Mouse (Mus musculus): ENCODE measurements at regions not wholly inside any gene's neighbourhood (a gene's known extent, or its start where the extent isn't known, plus 50 kb on each side); places are given as distances from the start of the nearest gene placed in this dataset.

GRCm38 (mm10) chr6:148555651-148556483 is 111.7 kb upstream of the Tmtc1 start:
- Histone ChIP-seq H3K27me3 (no peaks in the 10 kb centered on the region), H3K4me1 (no peaks in the 10 kb centered on the region), H3K4me2 (no peak overlapping the region), H3K27ac (no peak overlapping the region), H3K9me3 (no peaks in the 10 kb centered on the region), H3K4me3 (replicated peaks) (no peak overlapping the region), H3K9ac (no peak overlapping the region), H3K36me3 (replicated peaks) (no peaks in the 10 kb centered on the region)
- 80% methylated on average over 5 of the region's 5 CpGs for WGBS
- ATAC-seq (ENCODE audit: low FRiP score), result no peak

DNA sequence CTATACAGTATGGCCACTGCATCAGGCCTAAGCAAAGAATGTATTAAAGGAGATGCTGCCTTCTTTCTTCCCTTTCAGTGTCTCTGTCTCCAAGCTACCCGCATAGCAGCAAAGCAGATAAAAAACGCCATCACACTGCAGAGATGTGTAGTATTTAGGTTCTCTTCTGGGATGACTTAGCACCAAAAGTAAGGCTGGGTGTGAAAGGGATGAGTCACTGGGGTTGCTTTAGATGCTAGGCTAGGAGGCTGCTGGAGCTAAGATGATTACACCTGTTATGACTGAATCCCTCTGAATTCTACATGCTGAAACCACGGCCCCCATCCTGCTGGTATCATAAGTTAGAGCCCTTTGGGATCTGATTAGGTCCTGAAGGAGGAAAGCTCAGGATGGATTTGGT is 110.3 kb upstream of the Tmtc1 start:
- Histone ChIP-seq H3K4me1 (no peaks in the 10 kb centered on the region), H3K9me3 (no peaks in the 10 kb centered on the region), H3K36me3 (replicated peaks) (no peaks in the 10 kb centered on the region), H3K27me3 (no peaks in the 10 kb centered on the region), H3K9ac (no peak overlapping the region), H3K4me2 (no peak overlapping the region), H3K27ac (no peak overlapping the region), H3K4me3 (replicated peaks) (no peak overlapping the region)
- WGBS, result 96% methylated on average over 3 of the region's 3 CpGs
- ATAC-seq (ENCODE audit: low FRiP score), result no peak

GRCm38 (mm10) chr6:148553616-148554015 is 109.4 kb upstream of the Tmtc1 start:
- 80% methylated on average over 5 of the region's 5 CpGs for WGBS
- no peaks in the 10 kb centered on the region for H3K9me3 ChIP-seq

GRCm38 (mm10) chr6:148551097-148551496 is 106.9 kb upstream of the Tmtc1 start:
- no peak overlapping the region for H3K4me3 ChIP-seq (replicated peaks)
- H3K27me3 ChIP-seq, result no peaks in the 10 kb centered on the region
- no peak overlapping the region for H3K4me2 ChIP-seq
- WGBS, result 74% methylated on average over 3 of the region's 3 CpGs
- no peaks in the 10 kb centered on the region for H3K4me1 ChIP-seq
- no peak overlapping the region for H3K9ac ChIP-seq
- no peaks in the 10 kb centered on the region for H3K9me3 ChIP-seq
- ATAC-seq (ENCODE audit: low FRiP score), result no peak
- no peak overlapping the region for H3K27ac ChIP-seq
- H3K36me3 ChIP-seq (replicated peaks), result no peaks in the 10 kb centered on the region

More at GRCm38 (mm10) chr6:148553616-148554015, 109.4 kb upstream of the Tmtc1 start:
- H3K27me3 ChIP-seq, result no peaks in the 10 kb centered on the region
- no peaks in the 10 kb centered on the region for H3K36me3 ChIP-seq (replicated peaks)
- H3K4me2 ChIP-seq, result no peak overlapping the region
- H3K4me3 ChIP-seq (replicated peaks), result no peak overlapping the region
- no peak for ATAC-seq (ENCODE audit: low FRiP score)
- no peak overlapping the region for H3K9ac ChIP-seq
- H3K4me1 ChIP-seq, result no peaks in the 10 kb centered on the region
- H3K27ac ChIP-seq, result no peak overlapping the region

- 81% methylated on average over 2 of the region's 2 CpGs for WGBS
- Histone ChIP-seq H3K4me1 (no peaks in the 10 kb centered on the region), H3K36me3 (replicated peaks) (no peaks in the 10 kb centered on the region), H3K4me2 (no peak overlapping the region), H3K27me3 (no peaks in the 10 kb centered on the region), H3K4me3 (replicated peaks) (no peak overlapping the region), H3K9me3 (no peaks in the 10 kb centered on the region), H3K27ac (no peak overlapping the region), H3K9ac (no peak overlapping the region)
- no peak for ATAC-seq (ENCODE audit: low FRiP score)
Measured at GRCm38 (mm10) chr6:148548138-148548778, 104.1 kb upstream of the Tmtc1 start.

DNA sequence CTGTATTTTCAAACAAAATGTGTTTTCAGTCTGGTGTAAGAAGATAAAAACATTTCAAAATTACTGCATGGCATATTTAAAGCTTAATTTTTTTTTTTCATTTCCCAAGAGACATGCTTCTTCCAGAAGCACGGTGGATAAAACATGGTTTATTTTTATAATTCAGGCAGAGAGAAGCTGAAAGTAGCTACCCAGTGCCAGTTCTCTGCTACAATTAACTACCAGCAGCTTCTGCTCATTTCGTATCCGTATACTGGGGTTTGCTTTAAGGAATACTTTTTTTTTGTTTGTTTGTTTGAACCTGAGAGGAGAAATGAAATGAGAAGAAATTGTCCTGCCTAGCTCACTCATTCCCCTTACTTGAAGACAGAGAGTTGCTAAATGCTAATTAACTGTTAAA is 98.9 kb upstream of the Tmtc1 start:
- Histone ChIP-seq H3K4me2 (no peak overlapping the region), H3K27me3 (no peaks in the 10 kb centered on the region)
- 85% methylated on average over 3 of the region's 3 CpGs for WGBS

GRCm38 (mm10) chr6:148541981-148542380 is 97.8 kb upstream of the Tmtc1 start:
- H3K27ac ChIP-seq, result no peak overlapping the region
- H3K4me2 ChIP-seq, result no peak overlapping the region
- H3K27me3 ChIP-seq, result no peaks in the 10 kb centered on the region
- 0 out of 2 replicates have a peak, but pooled peaks have one; percentile 14 for ATAC-seq (ENCODE audit: low FRiP score)
- no peaks in the 10 kb centered on the region for H3K36me3 ChIP-seq (replicated peaks)
- H3K4me1 ChIP-seq, result no peaks in the 10 kb centered on the region; the same call in 1 of the 2 replicates
- WGBS, result 82% methylated on average over 2 of the region's 2 CpGs
- H3K9me3 ChIP-seq, result no peaks in the 10 kb centered on the region
- no peak overlapping the region for H3K9ac ChIP-seq
- H3K4me3 ChIP-seq (replicated peaks), result no peak overlapping the region

More for the DNA sequence above, 98.9 kb upstream of the Tmtc1 start:
- H3K4me1 ChIP-seq, result no peaks in the 10 kb centered on the region; the same call in 1 of the 2 replicates
- no peak for ATAC-seq (ENCODE audit: low FRiP score)
- no peak overlapping the region for H3K9ac ChIP-seq
- no peaks in the 10 kb centered on the region for H3K36me3 ChIP-seq (replicated peaks)
- H3K9me3 ChIP-seq, result no peaks in the 10 kb centered on the region
- no peak overlapping the region for H3K4me3 ChIP-seq (replicated peaks)
- no peak overlapping the region for H3K27ac ChIP-seq

DNA sequence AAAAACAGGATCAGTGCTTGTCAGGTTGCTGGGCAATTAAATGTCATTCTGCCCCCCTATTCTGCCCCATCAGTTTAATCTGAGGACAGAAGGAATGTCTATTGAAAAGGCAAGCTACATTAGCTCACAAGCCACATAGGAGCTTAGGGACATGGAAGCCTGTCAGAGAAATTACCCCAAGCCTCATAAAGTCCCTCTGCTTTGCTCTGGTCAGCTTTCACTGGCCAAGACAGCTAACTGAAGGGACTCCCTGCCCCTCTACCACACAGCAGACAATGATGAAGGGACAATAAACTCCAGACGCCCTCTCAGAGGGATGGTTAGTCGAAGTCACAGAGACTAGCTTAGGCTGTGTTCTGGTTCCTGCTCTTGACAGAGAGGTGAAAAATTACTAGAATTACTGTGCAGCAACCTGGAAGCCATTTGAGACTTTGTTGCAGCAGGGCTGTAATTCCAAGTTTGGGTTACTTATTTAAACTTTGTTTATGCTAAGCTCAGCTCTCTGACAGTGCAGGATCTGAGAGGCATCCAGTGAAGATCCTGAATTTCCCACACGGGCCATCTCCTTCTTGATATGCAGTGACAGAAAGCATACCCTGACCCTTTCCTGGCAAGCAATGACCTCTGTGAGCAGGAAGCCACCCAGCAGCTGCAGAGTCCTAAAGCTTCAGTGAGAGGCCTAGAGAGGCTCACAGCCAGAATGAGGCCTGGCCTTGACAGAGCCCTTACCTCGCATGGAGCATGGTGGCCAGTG is 95.2 kb upstream of the Tmtc1 start:
- WGBS, result 60% methylated on average over 4 of the region's 4 CpGs

GRCm38 (mm10) chr6:148534364-148534763 is 90.2 kb upstream of the Tmtc1 start:
- H3K9me3 ChIP-seq, result no peaks in the 10 kb centered on the region
- H3K36me3 ChIP-seq (replicated peaks), result no peaks in the 10 kb centered on the region
- H3K27ac ChIP-seq, result no peak overlapping the region
- H3K9ac ChIP-seq, result no peak overlapping the region
- no peaks in the 10 kb centered on the region for H3K4me1 ChIP-seq
- H3K4me3 ChIP-seq (replicated peaks), result no peak overlapping the region
- ATAC-seq (ENCODE audit: low FRiP score), result no peak
- WGBS, result 88% methylated on average over 4 of the region's 4 CpGs
- H3K27me3 ChIP-seq, result no peaks in the 10 kb centered on the region
- no peak overlapping the region for H3K4me2 ChIP-seq

More for the DNA sequence above, 95.2 kb upstream of the Tmtc1 start:
- H3K4me1 ChIP-seq, result no peaks in the 10 kb centered on the region; the same call in 1 of the 2 replicates
- no peaks in the 10 kb centered on the region for H3K9me3 ChIP-seq
- ATAC-seq (ENCODE audit: low FRiP score), result no peak
- H3K9ac ChIP-seq, result no peak overlapping the region
- no peak overlapping the region for H3K4me2 ChIP-seq
- no peak overlapping the region for H3K27ac ChIP-seq
- H3K36me3 ChIP-seq (replicated peaks), result no peaks in the 10 kb centered on the region
- H3K4me3 ChIP-seq (replicated peaks), result no peak overlapping the region
- no peaks in the 10 kb centered on the region for H3K27me3 ChIP-seq

- no peak for ATAC-seq (ENCODE audit: low FRiP score)
- WGBS, result 93% methylated on average over 1 of the region's 1 CpGs
Measured at GRCm38 (mm10) chr6:148531068-148531467, 86.9 kb upstream of the Tmtc1 start.

DNA sequence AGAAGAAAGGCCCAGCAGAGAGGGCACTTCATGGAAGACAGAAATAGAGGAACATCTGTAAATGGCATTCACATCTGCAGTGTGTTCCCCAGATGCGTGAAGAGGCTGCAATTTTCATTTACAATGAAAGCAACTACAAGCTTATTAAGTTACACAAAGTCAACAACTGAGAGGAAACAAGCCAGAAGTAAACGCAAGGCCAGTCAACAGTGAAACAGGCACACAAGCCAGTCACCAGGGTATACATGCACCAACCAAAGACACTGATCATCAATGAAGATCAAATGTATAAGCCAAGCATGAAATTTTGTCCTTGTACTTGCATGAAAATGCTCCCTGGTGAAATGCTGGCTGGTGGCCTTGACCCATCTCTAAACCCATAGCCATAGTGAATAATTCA is 84.4 kb upstream of the Tmtc1 start:
- Histone ChIP-seq H3K9me3 (no peaks in the 10 kb centered on the region), H3K4me3 (replicated peaks) (no peak overlapping the region), H3K9ac (no peak overlapping the region), H3K4me1 (no peaks in the 10 kb centered on the region), H3K27me3 (no peaks in the 10 kb centered on the region), H3K36me3 (replicated peaks) (no peaks in the 10 kb centered on the region), H3K4me2 (no peak overlapping the region), H3K27ac (no peak overlapping the region)
- 91% methylated on average over 2 of the region's 2 CpGs for WGBS
- ATAC-seq (ENCODE audit: low FRiP score), result no peak

More at GRCm38 (mm10) chr6:148531068-148531467, 86.9 kb upstream of the Tmtc1 start:
- Histone ChIP-seq H3K9ac (no peak overlapping the region), H3K4me1 (no peaks in the 10 kb centered on the region), H3K27ac (no peak overlapping the region), H3K9me3 (no peaks in the 10 kb centered on the region), H3K36me3 (replicated peaks) (no peaks in the 10 kb centered on the region), H3K27me3 (no peaks in the 10 kb centered on the region), H3K4me2 (no peak overlapping the region), H3K4me3 (replicated peaks) (no peak overlapping the region)

GRCm38 (mm10) chr6:148522893-148523292 is 78.7 kb upstream of the Tmtc1 start:
- Histone ChIP-seq H3K27me3 (no peaks in the 10 kb centered on the region), H3K9ac (no peak overlapping the region), H3K4me1 (no peaks in the 10 kb centered on the region), H3K27ac (no peak overlapping the region), H3K9me3 (no peaks in the 10 kb centered on the region), H3K4me2 (no peak overlapping the region), H3K4me3 (replicated peaks) (no peak overlapping the region), H3K36me3 (replicated peaks) (no peaks in the 10 kb centered on the region)
- 88% methylated on average over 1 of the region's 1 CpGs for WGBS
- no peak for ATAC-seq (ENCODE audit: low FRiP score)
